Mouse (Mus musculus) lung, adult 2 months (tissue): ENCODE results near the gene Gm9999.

Experiments used
- CTCF ChIP-seq: fragments of 200-500 bp; IDR thresholded peaks from 2 replicates; pipeline ENCODE4 v1.5.1; 2011; ENCODE audit warnings: mild to moderate bottlenecking, low read length, control low read depth; ENCODE audit not compliant: insufficient read depth
- POLR2A ChIP-seq: fragments of 200-500 bp; IDR thresholded peaks from 2 replicates; pipeline ENCODE4 v1.6.1; 2011; ENCODE audit warnings: low read depth, mild to moderate bottlenecking, control low read depth, low read length, borderline replicate concordance; ENCODE audit errors: extremely low read depth

- no peak for TF ChIP-seq CTCF
- no peak for TF ChIP-seq POLR2A
Measured at GRCm38 (mm10) chr7:46964070-46964469, 19.3 kb upstream of the Gm9999 start.
